Mouse (Mus musculus) C2C12 (cell line): ENCODE measurements around the gene Rnf4.

Experiments
- CTCF ChIP-seq: IDR thresholded peaks from one replicate; pipeline ENCODE4 v1.5.1; 2011; ENCODE audit not compliant: control insufficient read depth, insufficient read depth, insufficient read length
- MAX ChIP-seq: IDR thresholded peaks from one replicate; pipeline ENCODE4 v1.6.1; 2011; ENCODE audit warnings: mild to moderate bottlenecking, control low read depth
- MYOD1 ChIP-seq: IDR thresholded peaks from one replicate; pipeline ENCODE4 v1.6.1; 2011; ENCODE audit warnings: low read depth; ENCODE audit not compliant: control insufficient read depth, insufficient read length
- USF1 ChIP-seq: IDR thresholded peaks from one replicate; pipeline ENCODE4 v1.6.1; 2011; ENCODE audit warnings: low read depth, mild to moderate bottlenecking, control low read depth, moderate library complexity

- TF ChIP-seq USF1 (no peak), CTCF (no peak), MAX (no peak), MYOD1 (no peak)
Measured at GRCm38 (mm10) chr5:34287001-34287837, 48.9 kb upstream of the Rnf4 start.
